Mouse (Mus musculus): Measurements from ENCODE around the gene Pagr1b. TPM values are rescaled to one million over a fixed set of nuclear protein-coding genes. Genes with fewer than 3 reads are reported as not detected.

Pagr1b gene
- total and polyA plus RNA-seq, 2 experiments, result 0.49 to 0.74 TPM

GRCm38 (mm10) chr7:126983113-126983512 is 33.2 kb downstream of the Pagr1b start:
- WGBS, result 79% methylated on average over 7 of the region's 7 CpGs
- DNase-seq (ENCODE audit: extremely low read depth, low read depth, low spot score), result no peak
- H3K27ac ChIP-seq (replicated peaks; ENCODE audit: insufficient read depth, low read depth, low read length), result no peak overlapping the region

GRCm38 (mm10) chr7:126982054-126982453 is 34.2 kb downstream of the Pagr1b start:
- no peak for TF ChIP-seq CTCF (IDR thresholded peaks at IDR 0.05; ENCODE audit: low read depth, low read length)
- TF ChIP-seq POLR2A (IDR thresholded peaks at IDR 0.05; ENCODE audit: extremely low read depth, insufficient read depth, low read length), result no peak
- 11% methylated on average over 4 of the region's 4 CpGs for WGBS
- H3K79me2 ChIP-seq (ENCODE audit: control insufficient read depth, insufficient read depth, low read length), result no peaks in the 10 kb centered on the region
- no peak overlapping the region for H3K9ac ChIP-seq (ENCODE audit: low read depth, low read length)
- no peaks in the 10 kb centered on the region for H3K27me3 ChIP-seq (ENCODE audit: control insufficient read depth, insufficient read depth, low read length)
- peaks cover 2% of the 10 kb centered on the region; the same call in 1 of the 2 replicates for H3K36me3 ChIP-seq (ENCODE audit: control insufficient read depth, insufficient read depth, low read length)
- no peak overlapping the region for H3K27ac ChIP-seq (replicated peaks; ENCODE audit: insufficient read depth, low read depth, low read length)
- no peak overlapping the region for H3K4me3 ChIP-seq (ENCODE audit: insufficient read depth, low read depth, low read length)
- DNase-seq (ENCODE audit: extremely low read depth, low read depth, low spot score), result peak; percentile 80
- H3K4me1 ChIP-seq (ENCODE audit: control insufficient read depth, insufficient read depth, low read length), result peaks cover 2% of the 10 kb centered on the region

More at GRCm38 (mm10) chr7:126983113-126983512, 33.2 kb downstream of the Pagr1b start:
- Histone ChIP-seq H3K4me3 (ENCODE audit: insufficient read depth, low read depth, low read length) (no peak overlapping the region), H3K4me1 (ENCODE audit: control insufficient read depth, insufficient read depth, low read length) (no peaks in the 10 kb centered on the region; the same call in 1 of the 2 replicates), H3K9ac (ENCODE audit: low read depth, low read length) (no peak overlapping the region), H3K36me3 (ENCODE audit: control insufficient read depth, insufficient read depth, low read length) (peaks cover 2% of the 10 kb centered on the region; the same call in 1 of the 2 replicates), H3K79me2 (ENCODE audit: control insufficient read depth, insufficient read depth, low read length) (no peaks in the 10 kb centered on the region), H3K27me3 (ENCODE audit: control insufficient read depth, insufficient read depth, low read length) (no peaks in the 10 kb centered on the region)
- TF ChIP-seq POLR2A (IDR thresholded peaks at IDR 0.05; ENCODE audit: extremely low read depth, insufficient read depth, low read length) (no peak), CTCF (IDR thresholded peaks at IDR 0.05; ENCODE audit: low read depth, low read length) (no peak)

- TF ChIP-seq CTCF (IDR thresholded peaks at IDR 0.05; ENCODE audit: low read depth, low read length) (no peak), POLR2A (IDR thresholded peaks at IDR 0.05; ENCODE audit: extremely low read depth, insufficient read depth, low read length) (no peak)
- DNase-seq (ENCODE audit: extremely low read depth, low read depth, low spot score), result no peak
- peaks cover 4% of the 10 kb centered on the region for H3K4me1 ChIP-seq (ENCODE audit: control insufficient read depth, insufficient read depth, low read length)
- 97% methylated on average over 2 of the region's 2 CpGs for WGBS
- no peak overlapping the region for H3K4me3 ChIP-seq (ENCODE audit: insufficient read depth, low read depth, low read length)
- no peaks in the 10 kb centered on the region for H3K27me3 ChIP-seq (ENCODE audit: control insufficient read depth, insufficient read depth, low read length)
- H3K79me2 ChIP-seq (ENCODE audit: control insufficient read depth, insufficient read depth, low read length), result peaks cover 4% of the 10 kb centered on the region; the same call in 1 of the 2 replicates
- no peak overlapping the region for H3K9ac ChIP-seq (ENCODE audit: low read depth, low read length)
- peaks cover 2% of the 10 kb centered on the region; the same call in 1 of the 2 replicates for H3K36me3 ChIP-seq (ENCODE audit: control insufficient read depth, insufficient read depth, low read length)
- no peak overlapping the region for H3K27ac ChIP-seq (replicated peaks; ENCODE audit: insufficient read depth, low read depth, low read length)
These were observed 34.7 kb downstream of the Pagr1b start for GRCm38 (mm10) chr7:126981601-126982000.

- Histone ChIP-seq H3K9ac (ENCODE audit: low read depth, low read length) (no peak overlapping the region), H3K27ac (replicated peaks; ENCODE audit: insufficient read depth, low read depth, low read length) (no peak overlapping the region), H3K4me1 (ENCODE audit: control insufficient read depth, insufficient read depth, low read length) (peaks cover 4% of the 10 kb centered on the region), H3K4me3 (ENCODE audit: insufficient read depth, low read depth, low read length) (no peak overlapping the region), H3K36me3 (ENCODE audit: control insufficient read depth, insufficient read depth, low read length) (peaks cover 2% of the 10 kb centered on the region; the same call in 1 of the 2 replicates), H3K79me2 (ENCODE audit: control insufficient read depth, insufficient read depth, low read length) (peaks cover 7% of the 10 kb centered on the region; the same call in 1 of the 2 replicates), H3K27me3 (ENCODE audit: control insufficient read depth, insufficient read depth, low read length) (no peaks in the 10 kb centered on the region)
- no peak for DNase-seq (ENCODE audit: extremely low read depth, low read depth, low spot score)
- TF ChIP-seq CTCF (IDR thresholded peaks at IDR 0.05; ENCODE audit: low read depth, low read length) (no peak), POLR2A (IDR thresholded peaks at IDR 0.05; ENCODE audit: extremely low read depth, insufficient read depth, low read length) (no peak)
- 93% methylated on average over 6 of the region's 6 CpGs for WGBS
These were observed 37.4 kb downstream of the Pagr1b start for GRCm38 (mm10) chr7:126978841-126979240.

GRCm38 (mm10) chr7:126976878-126977459 is 39.3 kb downstream of the Pagr1b start:
- Histone ChIP-seq H3K9ac (ENCODE audit: low read depth, low read length) (peak overlapping the region; percentile 93), H3K27ac (replicated peaks; ENCODE audit: insufficient read depth, low read depth, low read length) (no peak overlapping the region), H3K27me3 (ENCODE audit: control insufficient read depth, insufficient read depth, low read length) (no peaks in the 10 kb centered on the region), H3K36me3 (ENCODE audit: control insufficient read depth, insufficient read depth, low read length) (peaks cover 2% of the 10 kb centered on the region; the same call in 1 of the 2 replicates), H3K4me3 (ENCODE audit: insufficient read depth, low read depth, low read length) (peak overlapping the region; percentile 86), H3K4me1 (ENCODE audit: control insufficient read depth, insufficient read depth, low read length) (peaks cover 4% of the 10 kb centered on the region), H3K79me2 (ENCODE audit: control insufficient read depth, insufficient read depth, low read length) (peaks cover 7% of the 10 kb centered on the region; the same call in 1 of the 2 replicates)
- WGBS, result 25% methylated on average over 14 of the region's 14 CpGs
- no peak for TF ChIP-seq CTCF (IDR thresholded peaks at IDR 0.05; ENCODE audit: low read depth, low read length)
- TF ChIP-seq POLR2A (IDR thresholded peaks at IDR 0.05; ENCODE audit: extremely low read depth, insufficient read depth, low read length), result no peak
- peak; percentile 6 for DNase-seq (ENCODE audit: extremely low read depth, low read depth, low spot score)

Data from liver, adult 2 months (tissue).